Mouse (Mus musculus): ENCODE results near the gene Kcnk13. TPM values are rescaled to one million over a fixed set of nuclear protein-coding genes. Genes with fewer than 3 reads are reported as not detected.

The Kcnk13 gene
- polyA plus RNA-seq, 1 experiment from 2014 or later: 0.43 TPM

DNA sequence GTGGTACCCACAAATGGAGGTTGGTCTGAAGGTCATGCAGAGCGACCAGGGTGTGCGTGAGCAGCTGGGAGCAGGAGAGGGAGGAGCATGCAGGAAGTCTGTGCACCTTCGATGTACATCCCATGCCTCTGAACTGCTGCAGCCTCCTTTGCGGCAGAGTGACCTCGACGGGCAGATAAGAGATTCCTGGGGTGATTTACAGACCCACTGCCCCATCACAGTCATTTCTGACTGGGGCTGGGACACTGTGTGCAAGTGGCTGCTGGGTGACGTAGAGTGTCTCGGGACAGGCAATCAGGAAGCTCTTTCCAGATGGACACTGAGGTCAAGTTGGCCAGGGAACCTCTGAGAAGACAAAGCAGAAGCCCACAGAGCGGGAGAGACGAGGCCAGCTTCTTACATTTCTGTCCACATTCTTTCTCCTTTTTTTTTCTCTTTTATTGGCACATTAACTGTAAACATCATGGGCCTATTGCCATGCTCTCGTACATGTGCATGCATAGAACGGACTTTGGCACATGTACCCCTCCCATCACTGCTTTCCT is 59.6 kb downstream of the Kcnk13 start:
- no peaks in the 10 kb centered on the region for H3K4me1 ChIP-seq
- no peak overlapping the region for H3K4me3 ChIP-seq
- WGBS: 74% methylated on average over 12 of the region's 12 CpGs
- no peak overlapping the region for H3K4me2 ChIP-seq
- ATAC-seq (ENCODE audit: extremely low read depth, insufficient number of reproducible peaks, low FRiP score, low TSS enrichment): no peak
- no peak overlapping the region for H3K27ac ChIP-seq (replicated peaks)
- H3K9me3 ChIP-seq: no peaks in the 10 kb centered on the region
- H3K9ac ChIP-seq: no peak overlapping the region
- no peaks in the 10 kb centered on the region for H3K27me3 ChIP-seq (replicated peaks)
- no peaks in the 10 kb centered on the region for H3K36me3 ChIP-seq

DNA sequence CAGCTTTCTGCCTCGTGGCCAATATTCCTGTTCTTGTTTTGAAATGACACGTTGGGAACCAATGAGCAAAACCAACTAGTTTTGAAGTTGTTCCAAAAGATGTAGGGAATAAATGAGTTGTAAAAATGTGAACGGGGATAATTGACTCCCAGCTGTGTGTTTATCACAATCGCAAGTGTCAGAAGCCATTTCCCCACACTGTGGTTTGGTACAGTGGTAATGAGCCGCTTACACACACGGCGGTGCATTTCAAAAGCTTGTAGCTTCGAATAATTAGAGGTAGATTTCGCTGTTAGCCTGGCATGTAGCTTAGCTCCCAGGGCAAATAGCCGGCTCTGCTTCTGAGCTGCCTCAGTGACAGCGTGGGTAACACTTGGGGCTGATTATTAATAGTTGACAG is 61.4 kb downstream of the Kcnk13 start:
- 67% methylated on average over 11 of the region's 11 CpGs for WGBS
- no peak overlapping the region for H3K9ac ChIP-seq
- no peaks in the 10 kb centered on the region for H3K36me3 ChIP-seq
- H3K4me1 ChIP-seq: no peaks in the 10 kb centered on the region
- H3K4me2 ChIP-seq: no peak overlapping the region
- no peak for ATAC-seq (ENCODE audit: extremely low read depth, insufficient number of reproducible peaks, low FRiP score, low TSS enrichment)
- no peaks in the 10 kb centered on the region for H3K27me3 ChIP-seq (replicated peaks)
- H3K4me3 ChIP-seq: no peak overlapping the region
- no peaks in the 10 kb centered on the region for H3K9me3 ChIP-seq
- no peak overlapping the region for H3K27ac ChIP-seq (replicated peaks)

DNA sequence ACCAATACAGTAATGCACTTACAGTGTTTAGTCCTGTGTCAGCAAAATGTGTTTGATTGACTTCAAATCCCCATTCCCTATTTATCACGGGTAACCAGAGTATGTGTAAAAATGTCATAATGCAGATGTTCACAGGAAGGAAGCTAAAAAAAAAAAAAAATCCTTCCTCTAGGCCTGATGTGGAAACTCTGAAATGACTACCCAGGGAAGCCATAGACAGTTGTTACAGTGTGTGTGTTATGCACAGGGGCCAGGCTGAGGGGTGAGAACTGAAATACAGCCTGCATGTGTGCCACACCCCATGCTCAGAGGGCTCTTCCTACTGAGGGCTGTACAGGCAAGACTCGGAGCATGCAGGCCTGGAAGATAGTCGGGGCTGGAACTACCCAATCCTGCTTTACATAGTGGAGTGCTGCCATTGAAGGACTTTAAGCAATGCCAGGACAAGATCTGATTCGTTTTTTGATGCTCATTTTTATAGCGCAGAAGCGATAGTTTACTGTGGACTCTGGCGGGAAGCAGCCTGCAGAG is 62.5 kb downstream of the Kcnk13 start:
- Histone ChIP-seq H3K4me2 (no peak overlapping the region), H3K27ac (replicated peaks) (no peak overlapping the region), H3K4me3 (no peak overlapping the region), H3K4me1 (no peaks in the 10 kb centered on the region), H3K27me3 (replicated peaks) (no peaks in the 10 kb centered on the region), H3K9me3 (no peaks in the 10 kb centered on the region), H3K9ac (no peak overlapping the region), H3K36me3 (no peaks in the 10 kb centered on the region)
- WGBS: 70% methylated on average over 7 of the region's 7 CpGs
- no peak for ATAC-seq (ENCODE audit: extremely low read depth, insufficient number of reproducible peaks, low FRiP score, low TSS enrichment)

DNA sequence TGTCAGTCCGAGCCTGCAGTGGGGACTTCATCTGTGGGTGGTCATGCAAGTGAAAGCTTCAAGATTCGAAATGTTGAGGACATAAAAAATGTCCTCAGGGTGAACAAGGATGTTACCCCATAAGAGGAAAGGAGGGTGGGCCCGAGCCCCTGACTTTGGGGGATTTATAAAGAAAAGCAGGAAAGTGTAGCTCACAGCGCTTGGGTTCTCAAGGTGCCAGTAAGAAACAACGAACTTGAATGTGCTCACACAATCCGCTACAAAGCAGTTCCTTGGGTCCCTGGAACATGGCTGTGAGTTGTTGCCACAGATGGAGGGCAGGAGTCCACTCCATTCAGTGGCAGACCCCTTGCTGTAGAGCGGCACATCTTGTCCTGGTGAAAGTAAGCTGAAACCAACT is 63.0 kb downstream of the Kcnk13 start:
- Histone ChIP-seq H3K36me3 (no peaks in the 10 kb centered on the region), H3K9me3 (no peaks in the 10 kb centered on the region), H3K4me3 (no peak overlapping the region), H3K27ac (replicated peaks) (no peak overlapping the region), H3K27me3 (replicated peaks) (no peaks in the 10 kb centered on the region), H3K4me1 (no peaks in the 10 kb centered on the region), H3K4me2 (no peak overlapping the region), H3K9ac (no peak overlapping the region)
- WGBS: 71% methylated on average over 7 of the region's 7 CpGs
- no peak for ATAC-seq (ENCODE audit: extremely low read depth, insufficient number of reproducible peaks, low FRiP score, low TSS enrichment)

DNA sequence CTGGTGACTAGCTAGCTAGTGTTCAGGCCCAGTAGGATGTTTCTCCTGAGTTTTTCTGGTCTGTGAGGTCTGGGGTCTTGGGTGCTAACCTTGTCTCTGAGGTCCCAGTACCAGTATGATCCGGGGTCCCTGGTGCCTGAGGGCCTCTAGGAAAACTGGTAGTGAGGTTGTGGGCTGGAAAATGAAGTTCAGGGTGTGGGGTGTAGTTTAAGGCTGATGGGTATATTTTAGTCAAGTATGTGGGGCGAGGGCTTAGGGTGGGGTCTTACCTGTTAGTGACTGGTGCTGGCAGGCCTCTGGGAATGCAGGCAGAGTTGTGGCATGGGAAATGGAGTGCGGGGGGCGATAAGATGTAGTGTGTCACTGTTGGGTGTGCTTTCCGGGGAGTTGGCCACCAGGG is 67.4 kb downstream of the Kcnk13 start:
- 68% methylated on average over 5 of the region's 5 CpGs for WGBS
- no peak overlapping the region for H3K9ac ChIP-seq
- no peaks in the 10 kb centered on the region for H3K4me1 ChIP-seq
- no peaks in the 10 kb centered on the region for H3K9me3 ChIP-seq
- H3K4me3 ChIP-seq: no peak overlapping the region
- H3K36me3 ChIP-seq: no peaks in the 10 kb centered on the region
- no peak overlapping the region for H3K27ac ChIP-seq (replicated peaks)
- no peaks in the 10 kb centered on the region for H3K27me3 ChIP-seq (replicated peaks)
- H3K4me2 ChIP-seq: no peak overlapping the region
- no peak for ATAC-seq (ENCODE audit: extremely low read depth, insufficient number of reproducible peaks, low FRiP score, low TSS enrichment)

DNA sequence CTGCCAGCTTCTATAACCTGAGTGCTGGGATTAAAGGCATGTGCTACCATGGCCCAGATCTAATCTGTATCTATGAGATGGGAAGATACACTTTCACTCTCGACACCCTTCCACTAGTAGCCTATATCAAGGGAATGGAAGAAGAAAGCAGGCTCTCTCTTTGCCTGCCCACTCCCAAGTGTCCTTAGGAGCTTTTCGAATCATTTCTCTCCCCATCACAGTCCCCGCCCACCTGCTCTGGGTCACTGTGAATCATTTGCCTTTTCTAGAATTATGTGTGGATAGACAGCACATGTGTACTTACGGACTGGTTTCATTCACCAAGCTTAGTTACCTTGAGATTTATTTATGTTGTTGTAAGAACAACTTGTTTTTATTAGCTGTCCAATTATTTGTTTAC is 68.2 kb downstream of the Kcnk13 start:
- H3K4me2 ChIP-seq: no peak overlapping the region
- H3K27me3 ChIP-seq (replicated peaks): no peaks in the 10 kb centered on the region
- H3K9ac ChIP-seq: no peak overlapping the region
- no peak overlapping the region for H3K4me3 ChIP-seq
- no peaks in the 10 kb centered on the region for H3K9me3 ChIP-seq
- no peaks in the 10 kb centered on the region for H3K36me3 ChIP-seq
- no peak for ATAC-seq (ENCODE audit: extremely low read depth, insufficient number of reproducible peaks, low FRiP score, low TSS enrichment)
- no peak overlapping the region for H3K27ac ChIP-seq (replicated peaks)
- 69% methylated on average over 4 of the region's 4 CpGs for WGBS
- no peaks in the 10 kb centered on the region for H3K4me1 ChIP-seq

DNA sequence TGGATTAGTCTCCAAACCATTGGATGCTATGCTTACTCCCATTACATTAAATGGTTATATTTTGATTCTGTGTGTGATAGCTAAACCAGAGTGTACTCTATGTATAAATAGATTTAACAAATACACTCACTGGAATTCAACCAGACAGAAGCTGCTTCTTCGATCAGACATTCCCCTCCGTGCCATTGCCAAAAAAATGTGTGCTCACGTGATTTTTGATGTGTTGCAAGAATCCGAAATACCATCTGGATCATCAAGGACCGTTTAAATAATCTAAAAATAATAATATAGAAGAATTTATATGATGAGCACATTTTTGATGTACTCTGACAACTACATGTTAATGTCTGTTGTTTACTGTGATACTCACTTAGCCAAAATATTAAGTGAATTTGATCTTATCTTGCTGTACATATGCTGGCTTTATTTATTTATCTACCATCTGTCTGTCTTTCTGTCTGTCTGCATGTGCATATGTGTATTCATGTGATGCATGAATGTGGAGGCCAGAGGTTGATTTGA is 74.5 kb downstream of the Kcnk13 start:
- Histone ChIP-seq H3K9ac (no peak overlapping the region), H3K4me1 (no peaks in the 10 kb centered on the region), H3K36me3 (no peaks in the 10 kb centered on the region), H3K9me3 (no peaks in the 10 kb centered on the region), H3K27me3 (replicated peaks) (no peaks in the 10 kb centered on the region), H3K4me3 (no peak overlapping the region), H3K27ac (replicated peaks) (no peak overlapping the region), H3K4me2 (no peak overlapping the region)
- 83% methylated on average over 5 of the region's 5 CpGs for WGBS
- ATAC-seq (ENCODE audit: extremely low read depth, insufficient number of reproducible peaks, low FRiP score, low TSS enrichment): no peak

DNA sequence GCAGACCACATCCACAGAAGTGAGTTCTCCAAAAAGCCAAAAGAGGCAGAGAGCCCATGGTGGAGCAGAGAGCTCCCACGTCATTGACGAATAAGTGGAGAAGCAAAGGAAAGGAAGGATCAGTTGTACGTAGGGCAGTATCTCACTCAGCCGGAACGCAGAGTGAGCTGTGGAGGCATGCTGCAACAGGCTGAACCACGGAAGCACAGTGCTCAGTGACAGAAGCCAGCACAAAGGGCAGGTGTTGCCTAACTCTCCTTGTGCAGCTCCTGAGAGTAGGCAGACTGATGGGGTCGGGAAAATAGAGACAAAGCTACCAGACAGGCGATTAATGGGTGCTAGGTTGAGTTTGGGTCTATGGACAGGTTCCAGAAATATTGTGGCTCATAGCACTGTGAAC is 77.8 kb downstream of the Kcnk13 start:
- Histone ChIP-seq H3K27ac (replicated peaks) (no peak overlapping the region), H3K4me1 (no peaks in the 10 kb centered on the region), H3K9me3 (peaks cover under 1% of the 10 kb centered on the region; the same call in 1 of the 2 replicates), H3K9ac (no peak overlapping the region), H3K4me3 (no peak overlapping the region), H3K4me2 (no peak overlapping the region), H3K27me3 (replicated peaks) (no peaks in the 10 kb centered on the region), H3K36me3 (no peaks in the 10 kb centered on the region)
- ATAC-seq (ENCODE audit: extremely low read depth, insufficient number of reproducible peaks, low FRiP score, low TSS enrichment): no peak
- 59% methylated on average over 8 of the region's 8 CpGs for WGBS

DNA sequence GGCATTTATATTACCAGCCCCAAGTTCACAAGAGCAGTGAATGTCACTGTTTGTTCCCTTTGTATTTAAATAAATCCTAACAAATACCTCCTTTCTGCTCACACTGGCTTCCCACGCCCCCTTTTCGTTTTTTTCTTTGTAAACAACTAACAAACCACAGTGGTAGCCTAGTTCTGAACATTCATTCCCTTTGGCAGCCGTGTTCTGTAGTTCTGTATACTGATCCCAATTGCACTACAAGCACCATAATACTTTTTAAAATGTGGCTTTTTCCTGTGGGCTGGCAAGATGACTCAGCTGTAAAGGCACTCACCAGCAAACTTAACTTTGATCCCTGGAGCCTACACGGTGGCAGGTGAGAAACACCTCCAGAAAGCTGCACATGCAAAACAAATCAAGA is 80.4 kb downstream of the Kcnk13 start:
- H3K27ac ChIP-seq (replicated peaks): no peak overlapping the region
- no peaks in the 10 kb centered on the region for H3K36me3 ChIP-seq
- no peak overlapping the region for H3K4me3 ChIP-seq
- WGBS: 70% methylated on average over 4 of the region's 4 CpGs
- no peak for ATAC-seq (ENCODE audit: extremely low read depth, insufficient number of reproducible peaks, low FRiP score, low TSS enrichment)
- H3K4me2 ChIP-seq: no peak overlapping the region
- H3K9me3 ChIP-seq: peaks cover 4% of the 10 kb centered on the region; the same call in 1 of the 2 replicates
- no peaks in the 10 kb centered on the region for H3K27me3 ChIP-seq (replicated peaks)
- H3K9ac ChIP-seq: no peak overlapping the region
- no peaks in the 10 kb centered on the region for H3K4me1 ChIP-seq

DNA sequence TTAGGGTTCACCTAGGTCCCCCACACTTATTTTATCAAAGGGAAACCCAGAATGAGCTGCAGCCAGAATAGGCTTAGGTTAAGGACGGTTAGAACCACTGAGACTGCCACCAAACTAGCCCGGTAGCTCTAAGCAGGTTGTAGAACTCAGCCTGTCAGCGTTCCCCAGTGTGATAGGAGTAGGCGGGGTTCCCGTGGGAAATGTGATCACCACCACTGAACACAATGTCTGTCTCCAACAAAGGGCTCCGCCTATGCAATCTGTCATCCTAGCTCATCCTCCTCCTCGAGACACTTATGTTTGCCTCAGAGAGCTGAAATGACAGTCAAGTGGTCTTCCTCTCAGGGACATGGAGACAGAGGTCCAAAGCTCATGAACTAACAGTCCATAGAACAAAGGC is 86.3 kb downstream of the Kcnk13 start:
- no peak overlapping the region for H3K4me2 ChIP-seq
- no peaks in the 10 kb centered on the region for H3K36me3 ChIP-seq
- H3K4me1 ChIP-seq: no peaks in the 10 kb centered on the region
- no peaks in the 10 kb centered on the region for H3K27me3 ChIP-seq (replicated peaks)
- no peak overlapping the region for H3K9ac ChIP-seq
- ATAC-seq (ENCODE audit: extremely low read depth, insufficient number of reproducible peaks, low FRiP score, low TSS enrichment): no peak
- no peak overlapping the region for H3K27ac ChIP-seq (replicated peaks)
- H3K4me3 ChIP-seq: no peak overlapping the region
- peaks cover 4% of the 10 kb centered on the region; the same call in 1 of the 2 replicates for H3K9me3 ChIP-seq
- 54% methylated on average over 7 of the region's 7 CpGs for WGBS

DNA sequence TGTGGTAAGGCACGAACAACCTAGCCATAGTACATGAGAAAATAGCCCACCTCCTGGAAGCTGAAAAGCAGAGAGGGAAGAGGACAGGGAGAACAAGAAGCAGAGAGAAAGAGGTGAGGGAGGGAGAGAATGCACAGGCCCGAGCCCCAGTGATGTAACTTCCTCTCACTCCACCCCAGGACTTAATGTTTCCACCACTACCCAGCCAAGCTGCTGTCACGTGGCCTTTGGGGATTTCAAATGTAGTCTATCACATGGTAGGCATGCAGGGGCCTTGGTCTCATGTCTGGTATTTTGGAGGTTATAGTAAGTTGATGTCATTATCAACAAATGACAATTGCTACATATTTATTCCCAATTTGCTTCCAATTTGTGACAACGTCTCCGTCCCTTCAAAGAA is 89.3 kb downstream of the Kcnk13 start:
- no peak overlapping the region for H3K4me2 ChIP-seq
- no peaks in the 10 kb centered on the region for H3K27me3 ChIP-seq (replicated peaks)
- WGBS: 66% methylated on average over 5 of the region's 5 CpGs
- H3K9me3 ChIP-seq: no peaks in the 10 kb centered on the region
- H3K36me3 ChIP-seq: no peaks in the 10 kb centered on the region
- H3K27ac ChIP-seq (replicated peaks): no peak overlapping the region
- no peaks in the 10 kb centered on the region for H3K4me1 ChIP-seq
- ATAC-seq (ENCODE audit: extremely low read depth, insufficient number of reproducible peaks, low FRiP score, low TSS enrichment): no peak
- no peak overlapping the region for H3K4me3 ChIP-seq
- H3K9ac ChIP-seq: no peak overlapping the region

DNA sequence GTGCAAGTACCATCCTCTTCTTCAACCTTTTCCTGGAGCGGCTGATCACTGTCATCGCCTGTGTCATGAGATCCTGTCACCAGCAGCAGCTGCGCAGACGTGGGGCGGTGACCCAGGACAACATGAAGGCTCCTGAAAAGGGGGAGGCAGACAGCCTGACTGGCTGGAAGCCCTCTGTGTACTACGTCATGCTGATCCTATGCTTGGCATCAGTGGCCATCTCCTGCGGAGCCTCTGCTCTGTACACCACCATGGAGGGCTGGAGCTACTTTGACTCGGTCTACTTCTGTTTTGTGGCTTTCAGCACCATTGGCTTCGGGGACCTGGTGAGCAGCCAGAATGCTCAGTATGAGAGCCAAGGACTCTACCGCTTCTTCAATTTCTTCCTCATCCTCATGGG is 96.8 kb downstream of the Kcnk13 start:
- Histone ChIP-seq H3K27me3 (replicated peaks) (no peaks in the 10 kb centered on the region), H3K36me3 (no peaks in the 10 kb centered on the region), H3K4me1 (no peaks in the 10 kb centered on the region), H3K9ac (no peak overlapping the region), H3K4me2 (no peak overlapping the region), H3K9me3 (no peaks in the 10 kb centered on the region), H3K4me3 (no peak overlapping the region), H3K27ac (replicated peaks) (no peak overlapping the region)
- 78% methylated on average over 10 of the region's 10 CpGs for WGBS
- ATAC-seq (ENCODE audit: extremely low read depth, insufficient number of reproducible peaks, low FRiP score, low TSS enrichment): no peak
